Mouse (Mus musculus) liver, embryonic 12.5 days (tissue): Measurements from ENCODE around the gene Wnt1. TPM values are rescaled to one million over a fixed set of nuclear protein-coding genes. Genes with fewer than 3 reads are reported as not detected.
A peak's percentile ranks its signal among the peaks of the same experiment; 100 is the strongest.

ENCODE experiments used
- ATAC-seq: fragments of 200-750 bp; cut with Nextera tagmentation; 2 replicates; pipeline ENCODE4 v1.8.0; 2017; ENCODE audit warnings: moderate number of reproducible peaks, mild to moderate bottlenecking, moderate library complexity
- H3K27ac ChIP-seq: fragments of 300-500 bp; sonication (generic); 2 replicates; pipeline ENCODE4 v1.5.1; 2016; ENCODE audit warnings: mild to moderate bottlenecking
- H3K27me3 ChIP-seq: fragments of 300-500 bp; sonication (generic); replicated peaks from 2 replicates; pipeline ENCODE4 v1.6.1; 2016; ENCODE audit warnings: mild to moderate bottlenecking, moderate library complexity
- H3K36me3 ChIP-seq: fragments of 300-500 bp; sonication (generic); 2 replicates; pipeline ENCODE4 v1.6.1; 2016; ENCODE audit warnings: mild to moderate bottlenecking, moderate library complexity
- H3K4me1 ChIP-seq: fragments of 300-500 bp; sonication (generic); 2 replicates; pipeline ENCODE4 v1.6.1; 2016
- H3K4me2 ChIP-seq: fragments of 300-500 bp; sonication (generic); 2 replicates; pipeline ENCODE4 v1.6.1; 2016; ENCODE audit warnings: mild to moderate bottlenecking, moderate library complexity
- H3K4me3 ChIP-seq: fragments of 300-500 bp; sonication (generic); 2 replicates; pipeline ENCODE4 v1.5.1; 2016; ENCODE audit warnings: mild to moderate bottlenecking, moderate library complexity
- H3K9ac ChIP-seq: fragments of 300-500 bp; sonication (generic); 2 replicates; pipeline ENCODE4 v1.6.1; 2016; ENCODE audit warnings: mild to moderate bottlenecking, moderate library complexity
- H3K9me3 ChIP-seq: fragments of 300-500 bp; sonication (generic); replicated peaks from 2 replicates; pipeline ENCODE4 v1.6.1; 2016; ENCODE audit warnings: mild to moderate bottlenecking, moderate library complexity
- WGBS: fragments of 180-500 bp; shearing (Covaris S2); methylation state at CpG from one replicate; pipeline ENCODE4 v1.1.7; 2016; ENCODE audit not compliant: insufficient replicate concordance; 5-methylcytosine and 5-hydroxymethylcytosine counted together
- polyA plus RNA-seq: library from polyadenylated mRNA; unstranded; fragments of >200 nt; fragmentation: Nextera tagmentation; extraction: Ambion mirVana; gene quantifications from 2 replicates; pipeline ENCODE4 v1.2.1, GENCODE M21; 2016

Gene Wnt1
- polyA plus RNA-seq, 1 experiment from 2014 or later: not detected

GRCm38 (mm10) chr15:98765929-98766328 is 23.7 kb upstream of the Wnt1 start:
- no peak overlapping the region for H3K4me2 ChIP-seq
- no peaks in the 10 kb centered on the region for H3K9me3 ChIP-seq
- no peak overlapping the region for H3K9ac ChIP-seq
- H3K36me3 ChIP-seq: peaks cover 3% of the 10 kb centered on the region; the same call in 1 of the 2 replicates
- H3K4me3 ChIP-seq: no peak overlapping the region
- H3K27me3 ChIP-seq: peaks cover 66% of the 10 kb centered on the region
- ATAC-seq: no peak
- peaks cover 27% of the 10 kb centered on the region for H3K4me1 ChIP-seq
- H3K27ac ChIP-seq: no peak overlapping the region
- WGBS: 66% methylated on average over 4 of the region's 4 CpGs

GRCm38 (mm10) chr15:98768259-98768658 is 21.4 kb upstream of the Wnt1 start:
- ATAC-seq: no peak
- H3K27me3 ChIP-seq: peaks cover 87% of the 10 kb centered on the region
- no peak overlapping the region for H3K4me3 ChIP-seq
- H3K4me1 ChIP-seq: peaks cover 21% of the 10 kb centered on the region
- no peak overlapping the region for H3K4me2 ChIP-seq
- WGBS: 45% methylated on average over 5 of the region's 5 CpGs
- no peaks in the 10 kb centered on the region for H3K36me3 ChIP-seq
- H3K9me3 ChIP-seq: no peaks in the 10 kb centered on the region
- H3K27ac ChIP-seq: no peak overlapping the region
- H3K9ac ChIP-seq: no peak overlapping the region

- peaks cover 94% of the 10 kb centered on the region for H3K27me3 ChIP-seq
- H3K4me3 ChIP-seq: peak overlapping the region; percentile 42
- H3K36me3 ChIP-seq: no peaks in the 10 kb centered on the region
- H3K4me1 ChIP-seq: peaks cover 27% of the 10 kb centered on the region
- 5% methylated on average over 12 of the region's 12 CpGs for WGBS
- H3K9me3 ChIP-seq: no peaks in the 10 kb centered on the region
- H3K9ac ChIP-seq: no peak overlapping the region
- no peak overlapping the region for H3K27ac ChIP-seq
- H3K4me2 ChIP-seq: peak overlapping the region; percentile 68
- ATAC-seq: no peak
These were observed 17.7 kb upstream of the Wnt1 start for GRCm38 (mm10) chr15:98771813-98772425.

- no peak overlapping the region for H3K27ac ChIP-seq
- peaks cover 100% of the 10 kb centered on the region for H3K27me3 ChIP-seq
- H3K4me1 ChIP-seq: peaks cover 34% of the 10 kb centered on the region
- H3K4me2 ChIP-seq: peak overlapping the region; percentile 68
- WGBS: 2% methylated on average over 36 of the region's 36 CpGs
- H3K9me3 ChIP-seq: no peaks in the 10 kb centered on the region
- 0 out of 2 replicates have a peak, but pooled peaks have one; percentile 29 for ATAC-seq
- H3K9ac ChIP-seq: peak overlapping the region; percentile 28; the same call in 1 of the 2 replicates
- H3K36me3 ChIP-seq: no peaks in the 10 kb centered on the region
- H3K4me3 ChIP-seq: peak overlapping the region; percentile 42
These were observed 17.0 kb upstream of the Wnt1 start for GRCm38 (mm10) chr15:98772511-98773211.

- Histone ChIP-seq H3K4me2 (no peak overlapping the region), H3K4me1 (peaks cover 47% of the 10 kb centered on the region), H3K27ac (no peak overlapping the region), H3K36me3 (no peaks in the 10 kb centered on the region), H3K27me3 (peaks cover 100% of the 10 kb centered on the region), H3K9me3 (no peaks in the 10 kb centered on the region), H3K4me3 (no peak overlapping the region), H3K9ac (no peak overlapping the region)
- 25% methylated on average over 15 of the region's 15 CpGs for WGBS
- no peak for ATAC-seq
These were observed 15.6 kb upstream of the Wnt1 start for GRCm38 (mm10) chr15:98774096-98774495.

GRCm38 (mm10) chr15:98775533-98775932 is 14.1 kb upstream of the Wnt1 start:
- peaks cover 50% of the 10 kb centered on the region for H3K4me1 ChIP-seq
- no peak overlapping the region for H3K9ac ChIP-seq
- H3K27me3 ChIP-seq: peaks cover 100% of the 10 kb centered on the region
- ATAC-seq: no peak
- no peak overlapping the region for H3K27ac ChIP-seq
- H3K4me2 ChIP-seq: no peak overlapping the region
- WGBS: 8% methylated on average over 5 of the region's 5 CpGs
- H3K36me3 ChIP-seq: no peaks in the 10 kb centered on the region
- no peak overlapping the region for H3K4me3 ChIP-seq
- H3K9me3 ChIP-seq: no peaks in the 10 kb centered on the region

- ATAC-seq: no peak
- peaks cover 50% of the 10 kb centered on the region for H3K4me1 ChIP-seq
These were observed 13.2 kb upstream of the Wnt1 start for GRCm38 (mm10) chr15:98776280-98777004.

GRCm38 (mm10) chr15:98777005-98777616 is 12.5 kb upstream of the Wnt1 start:
- Histone ChIP-seq H3K27me3 (peaks cover 100% of the 10 kb centered on the region), H3K36me3 (no peaks in the 10 kb centered on the region), H3K9me3 (no peaks in the 10 kb centered on the region), H3K4me2 (peak overlapping the region; percentile 44; the same call in 1 of the 2 replicates), H3K27ac (no peak overlapping the region), H3K4me1 (peaks cover 46% of the 10 kb centered on the region), H3K9ac (no peak overlapping the region), H3K4me3 (no peak overlapping the region)
- no peak for ATAC-seq
- WGBS: 3% methylated on average over 19 of the region's 19 CpGs

More at GRCm38 (mm10) chr15:98776280-98777004, 13.2 kb upstream of the Wnt1 start:
- H3K36me3 ChIP-seq: no peaks in the 10 kb centered on the region
- H3K27ac ChIP-seq: no peak overlapping the region
- no peak overlapping the region for H3K9ac ChIP-seq
- peak overlapping the region; percentile 32 for H3K4me3 ChIP-seq
- 2% methylated on average over 62 of the region's 62 CpGs for WGBS
- peak overlapping the region; percentile 47 for H3K4me2 ChIP-seq
- H3K27me3 ChIP-seq: peaks cover 100% of the 10 kb centered on the region
- H3K9me3 ChIP-seq: no peaks in the 10 kb centered on the region

- Histone ChIP-seq H3K27ac (no peak within 1 kb of the TSS), H3K4me3 (peak within 1 kb of the TSS; percentile 19), H3K4me1 (peaks cover 40% of the 10 kb centered on the region), H3K4me2 (peak within 1 kb of the TSS; percentile 44), H3K36me3 (no peaks in the 10 kb centered on the region), H3K9me3 (no peaks in the 10 kb centered on the region), H3K27me3 (peaks cover 100% of the 10 kb centered on the region), H3K9ac (no peak within 1 kb of the TSS)
- 1% methylated on average over 23 of the region's 33 CpGs for WGBS
- no peak for ATAC-seq
These were observed 11.9 kb upstream of the Wnt1 start, which contains the start of gene Wnt10b for GRCm38 (mm10) chr15:98777762-98778161. Gene Wnt10b (minus strand): TSS chr15:98778150.

GRCm38 (mm10) chr15:98778191-98778770 is 11.4 kb upstream of the Wnt1 start:
- H3K4me3 ChIP-seq: peak overlapping the region; percentile 19; the same call in 1 of the 2 replicates
- H3K4me1 ChIP-seq: peaks cover 35% of the 10 kb centered on the region
- H3K9ac ChIP-seq: no peak overlapping the region
- WGBS: 2% methylated on average over 25 of the region's 25 CpGs
- H3K27me3 ChIP-seq: peaks cover 100% of the 10 kb centered on the region
- no peak overlapping the region for H3K27ac ChIP-seq
- peak overlapping the region; percentile 44 for H3K4me2 ChIP-seq
- H3K36me3 ChIP-seq: no peaks in the 10 kb centered on the region
- no peak for ATAC-seq
- no peaks in the 10 kb centered on the region for H3K9me3 ChIP-seq

- Histone ChIP-seq H3K9ac (no peak overlapping the region), H3K4me3 (no peak overlapping the region), H3K4me2 (no peak overlapping the region), H3K36me3 (no peaks in the 10 kb centered on the region), H3K27me3 (peaks cover 97% of the 10 kb centered on the region), H3K27ac (no peak overlapping the region), H3K4me1 (peaks cover 33% of the 10 kb centered on the region), H3K9me3 (no peaks in the 10 kb centered on the region)
- no peak for ATAC-seq
- under 1% methylated on average over 11 of the region's 11 CpGs for WGBS
These were observed 10.9 kb upstream of the Wnt1 start for GRCm38 (mm10) chr15:98778806-98779205.
